In genomic region chr12:105032832-105033775, GRCm38 (mm10) we compare ENCODE assay signal across 8 mouse cellular contexts. TPM values are rescaled to one million over a fixed set of nuclear protein-coding genes. Genes with fewer than 3 reads are reported as not detected.
DNase-seq lines count a peak whose midpoint lies in the region; ATAC-seq and TF ChIP-seq lines count a peak whose summit lies in the region.

No protein-coding gene starts in this region.

- H3K4me3 ChIP-seq in heart, embryonic 10.5 days, result peak overlapping the region; percentile 88
- peak overlapping the region; percentile 97 for H3K4me3 ChIP-seq in E14TG2a.4 (replicated peaks; ENCODE audit: low read length)
- peak overlapping the region; percentile 92 for H3K4me3 ChIP-seq in embryonic facial prominence, embryonic 11.5 days (ENCODE audit: low read depth, low read length)
- peak overlapping the region; percentile 88 for H3K4me3 ChIP-seq in midbrain, embryonic 10.5 days

- H3K36me3 ChIP-seq in heart, embryonic 10.5 days, result peaks cover 23% of the 10 kb centered on the region
- H3K36me3 ChIP-seq in E14TG2a.4 (ENCODE audit: insufficient read depth, low read length), result peaks cover 59% of the 10 kb centered on the region
- peaks cover 3% of the 10 kb centered on the region; the same call in 1 of the 2 replicates for H3K36me3 ChIP-seq in embryonic facial prominence, embryonic 11.5 days (replicated peaks; ENCODE audit: control insufficient read depth, insufficient read depth, low read depth, low read length)
- peaks cover 34% of the 10 kb centered on the region for H3K36me3 ChIP-seq in midbrain, embryonic 10.5 days

- intact Hi-C loops in heart, postnatal 14 days (cut with DNase I), result loop anchor here (10.0 kb wide), 1 partner anchor 772 kb away; no protein-coding TSS in a partner anchor

- H3K4me2 ChIP-seq in embryonic facial prominence, embryonic 11.5 days (ENCODE audit: low read depth, low read length), result peak overlapping the region; percentile 83

- H3K9me3 ChIP-seq in heart, embryonic 10.5 days, result no peaks in the 10 kb centered on the region
- H3K9me3 ChIP-seq in E14TG2a.4 (ENCODE audit: low read length), result no peaks in the 10 kb centered on the region
- H3K9me3 ChIP-seq in embryonic facial prominence, embryonic 11.5 days (replicated peaks; ENCODE audit: control insufficient read depth, low read length), result no peaks in the 10 kb centered on the region
- H3K9me3 ChIP-seq in midbrain, embryonic 10.5 days (replicated peaks), result no peaks in the 10 kb centered on the region

- ATAC-seq in embryonic facial prominence, embryonic 11.5 days (replicated peaks; ENCODE audit: insufficient number of reproducible peaks, low FRiP score, low TSS enrichment, low read depth), result peak; percentile 49

- TF ChIP-seq CTCF in E14TG2a.4 (conservative IDR thresholded peaks at IDR 0.05; ENCODE audit: low read length), result no peak

- H3K9ac ChIP-seq in embryonic facial prominence, embryonic 11.5 days (replicated peaks; ENCODE audit: low read length), result peak overlapping the region; percentile 87

- peak overlapping the region; percentile 93 for H3K27ac ChIP-seq in heart, embryonic 10.5 days
- H3K27ac ChIP-seq in embryonic facial prominence, embryonic 11.5 days (replicated peaks; ENCODE audit: low read depth, low read length), result peak overlapping the region; percentile 59; the same call in 1 of the 2 replicates
- H3K27ac ChIP-seq in midbrain, embryonic 10.5 days (replicated peaks), result peak overlapping the region; percentile 91

- no peaks in the 10 kb centered on the region for H3K27me3 ChIP-seq in heart, embryonic 10.5 days (ENCODE audit: insufficient read depth, poor library complexity, severe bottlenecking)
- no peaks in the 10 kb centered on the region for H3K27me3 ChIP-seq in E14TG2a.4 (ENCODE audit: insufficient read depth, low read length)
- no peaks in the 10 kb centered on the region for H3K27me3 ChIP-seq in embryonic facial prominence, embryonic 11.5 days (ENCODE audit: control insufficient read depth, insufficient read depth, low read length)
- H3K27me3 ChIP-seq in midbrain, embryonic 10.5 days (ENCODE audit: low read depth, poor library complexity, severe bottlenecking), result no peaks in the 10 kb centered on the region

- WGBS in heart, embryonic 10.5 days, result 3% methylated on average over 45 of the region's 45 CpGs
- 4% methylated on average over 45 of the region's 45 CpGs for WGBS in embryonic facial prominence, embryonic 11.5 days
- WGBS in midbrain, embryonic 10.5 days, result 4% methylated on average over 45 of the region's 45 CpGs

- H3K4me1 ChIP-seq in heart, embryonic 10.5 days, result peaks cover 39% of the 10 kb centered on the region
- H3K4me1 ChIP-seq in E14TG2a.4 (replicated peaks; ENCODE audit: low read depth, low read length), result peaks cover 79% of the 10 kb centered on the region
- H3K4me1 ChIP-seq in embryonic facial prominence, embryonic 11.5 days (ENCODE audit: control insufficient read depth, insufficient read depth, low read length), result peaks cover 2% of the 10 kb centered on the region; the same call in 1 of the 2 replicates
- H3K4me1 ChIP-seq in midbrain, embryonic 10.5 days, result peaks cover 48% of the 10 kb centered on the region

- no peak for DNase-seq in heart, embryonic 10.5 days (ENCODE audit: low spot score)
- DNase-seq in heart, postnatal 14 days, result no peak
- no peak for DNase-seq in embryonic facial prominence, embryonic 11.5 days (ENCODE audit: low spot score)
- peak; percentile 45 for DNase-seq in kidney, adult 9 months
- no peak for DNase-seq in midbrain, embryonic 10.5 days (ENCODE audit: low spot score)
- no peak for DNase-seq in gastrocnemius, adult 18-20 months (ENCODE audit: low spot score)
- no peak for DNase-seq in frontal cortex, postnatal 36 days (ENCODE audit: low spot score in 2 of 2)

RNA-seq across cellular contexts. Expression of gene Glrx5, which starts 0.6 kb away (rescaled TPM):
- 253 and 312 TPM in 2 replicates for polyA plus RNA-seq in heart, embryonic 10.5 days (2016; fragmentation: Nextera tagmentation; extraction: Ambion mirVana)
- total RNA-seq in heart, postnatal 14 days (2021), result 10 to 100 TPM; 90.2 to 91.5 TPM
- 188 and 190 TPM in 2 replicates for polyA plus RNA-seq in embryonic facial prominence, embryonic 11.5 days (2014; fragmentation: Nextera tagmentation; extraction: Ambion mirVana)
- 217 and 246 TPM in 2 replicates for polyA plus RNA-seq in midbrain, embryonic 10.5 days (2016; fragmentation: Nextera tagmentation; extraction: Ambion mirVana)
- 10 to 100 TPM; 54.6 to 57.3 TPM for total RNA-seq in gastrocnemius, adult 18-20 months (2021)

RNA-seq across cellular contexts. Expression of gene Syne3, which starts 23.5 kb away (rescaled TPM):
- 0.21 and 0.41 TPM in 2 replicates for polyA plus RNA-seq in heart, embryonic 10.5 days (2016; fragmentation: Nextera tagmentation; extraction: Ambion mirVana)
- 1 to 10 TPM; 5.2 to 6.1 TPM for total RNA-seq in heart, postnatal 14 days (2021)
- polyA plus RNA-seq in embryonic facial prominence, embryonic 11.5 days (2014; fragmentation: Nextera tagmentation; extraction: Ambion mirVana), result 0.08 and 0.39 TPM in 2 replicates
- polyA plus RNA-seq in midbrain, embryonic 10.5 days (2016; fragmentation: Nextera tagmentation; extraction: Ambion mirVana), result 0.10 and 0.14 TPM in 2 replicates
- total RNA-seq in gastrocnemius, adult 18-20 months (2021), result 1 to 10 TPM; 3.6 to 4.3 TPM
